Mouse (Mus musculus) lung, adult 2 months (tissue): ENCODE measurements around the gene Olfr1377. TPM values are rescaled to one million over a fixed set of nuclear protein-coding genes. Genes with fewer than 3 reads are reported as not detected.
"Not testable (repeated sequence)": the region's sequence is repeated elsewhere in the genome, so short reads cannot be mapped to it uniquely, and the experiment has no call there.

ENCODE experiments used
- DNase-seq: peaks from one replicate; pipeline ENCODE4 v3.0.0; 2022
- H3K4me1 ChIP-seq: fragments of 200-500 bp; 2 replicates; pipeline ENCODE4 v1.6.1; 2011; ENCODE audit warnings: low read length; ENCODE audit not compliant: control insufficient read depth, insufficient read depth
- H3K4me3 ChIP-seq: fragments of 200-500 bp; replicated peaks from 2 replicates; pipeline ENCODE3; 2011; ENCODE audit warnings: low read depth, mild to moderate bottlenecking, control low read depth, low read length; ENCODE audit errors: extremely low read depth
- CTCF ChIP-seq: fragments of 200-500 bp; IDR thresholded peaks from 2 replicates; pipeline ENCODE4 v1.5.1; 2011; ENCODE audit warnings: mild to moderate bottlenecking, low read length, control low read depth; ENCODE audit not compliant: insufficient read depth
- POLR2A ChIP-seq: fragments of 200-500 bp; IDR thresholded peaks from 2 replicates; pipeline ENCODE4 v1.6.1; 2011; ENCODE audit warnings: low read depth, mild to moderate bottlenecking, control low read depth, low read length, borderline replicate concordance; ENCODE audit errors: extremely low read depth
- WGBS: fragments of 180-500 bp; shearing (Covaris S2); methylation state at CpG from one replicate; pipeline ENCODE4 v1.1.7; 2018; 5-methylcytosine and 5-hydroxymethylcytosine counted together
- polyA plus RNA-seq: library from polyadenylated mRNA; depleted of rRNA; stranded (reverse); fragments of >200 nt; gene quantifications from 2 replicates; pipeline ENCODE4 v1.2.3, GENCODE M21; 2012; rRNA removed

Olfr1377 gene
- polyA plus RNA-seq, 1 experiment: not detected

GRCm38 (mm10) chr11:50977216-50977615, 4.6 kb upstream of the Olfr1377 start:
- 70% methylated on average over 4 of the region's 4 CpGs for WGBS
- no peaks in the 10 kb centered on the region for H3K4me1 ChIP-seq
- no peak for DNase-seq
- no peak overlapping the region for H3K4me3 ChIP-seq
- TF ChIP-seq POLR2A (no peak), CTCF (no peak)

- H3K4me3 ChIP-seq: no peak within 1 kb of the TSS
- no peaks in the 10 kb centered on the region for H3K4me1 ChIP-seq
- DNase-seq: no peak
- TF ChIP-seq CTCF (no peak), POLR2A (no peak)
- WGBS: 66% methylated on average over 5 of the region's 5 CpGs
These were observed 21.5 kb downstream of the Olfr1377 start, which contains the start of gene Olfr51 for GRCm38 (mm10) chr11:51003296-51003695. Gene Olfr51, plus strand, starts transcription at chr11:51003596.

- DNase-seq: no peak
- 44% methylated on average over 5 of the region's 5 CpGs for WGBS
- TF ChIP-seq CTCF (no peak), POLR2A (no peak)
These were observed 30.1 kb downstream of the Olfr1377 start for GRCm38 (mm10) chr11:51011821-51012220.

GRCm38 (mm10) chr11:51013936-51014335, 32.2 kb downstream of the Olfr1377 start, which contains the start of gene Olfr54:
Gene Olfr54, plus strand, starts transcription at chr11:51014236.
- Histone ChIP-seq H3K4me3 (no peak within 1 kb of the TSS), H3K4me1 (no peaks in the 10 kb centered on the region)
- DNase-seq: no peak
- TF ChIP-seq CTCF: no peak
- WGBS: 50% methylated on average over 1 of the region's 1 CpGs

More at GRCm38 (mm10) chr11:51011821-51012220, 30.1 kb downstream of the Olfr1377 start:
- H3K4me1 ChIP-seq: no peaks in the 10 kb centered on the region
- H3K4me3 ChIP-seq: no peak overlapping the region

- no peak for TF ChIP-seq POLR2A
- TF ChIP-seq CTCF: no peak
- no peak for DNase-seq
- WGBS: 47% methylated on average over 2 of the region's 2 CpGs
- H3K4me1 ChIP-seq: no peaks in the 10 kb centered on the region
- H3K4me3 ChIP-seq: no peak overlapping the region
These were observed 34.6 kb downstream of the Olfr1377 start for GRCm38 (mm10) chr11:51016341-51016740.

- H3K4me1 ChIP-seq, DNase-seq, H3K4me3 ChIP-seq: not testable (repeated sequence)
- WGBS: 79% methylated on average over 10 of the region's 11 CpGs
These were observed 45.0 kb downstream of the Olfr1377 start for GRCm38 (mm10) chr11:51026811-51027210.

GRCm38 (mm10) chr11:51029381-51029780, 47.6 kb downstream of the Olfr1377 start:
- 72% methylated on average over 8 of the region's 8 CpGs for WGBS
- H3K4me1 ChIP-seq, H3K4me3 ChIP-seq, DNase-seq: not testable (repeated sequence)

- Histone ChIP-seq H3K4me1 (no peaks in the 10 kb centered on the region), H3K4me3 (no peak overlapping the region)
- DNase-seq: no peak
- WGBS: 69% methylated on average over 2 of the region's 2 CpGs
- no peak for TF ChIP-seq POLR2A
- no peak for TF ChIP-seq CTCF
These were observed 48.5 kb downstream of the Olfr1377 start for GRCm38 (mm10) chr11:51030225-51030624.

GRCm38 (mm10) chr11:51032851-51033250, 51.1 kb downstream of the Olfr1377 start:
- 15% methylated on average over 1 of the region's 1 CpGs for WGBS
- no peak overlapping the region for H3K4me3 ChIP-seq
- H3K4me1 ChIP-seq: no peaks in the 10 kb centered on the region
- no peak for TF ChIP-seq POLR2A
- TF ChIP-seq CTCF: peak; percentile 23; the same call in 1 of the 2 replicates
- peak; percentile 8 for DNase-seq

GRCm38 (mm10) chr11:51034141-51034540, 52.4 kb downstream of the Olfr1377 start:
- H3K4me1 ChIP-seq, H3K4me3 ChIP-seq, DNase-seq: not testable (repeated sequence)

GRCm38 (mm10) chr11:51035951-51036350, 54.2 kb downstream of the Olfr1377 start:
- H3K4me3 ChIP-seq: no peak overlapping the region
- no peaks in the 10 kb centered on the region for H3K4me1 ChIP-seq
- no peak for DNase-seq
- TF ChIP-seq CTCF (no peak), POLR2A (no peak)
- 69% methylated on average over 2 of the region's 2 CpGs for WGBS

Other genes starting within 250 kb of the Olfr1377 start
- 1.5 and 2.5 TPM in 2 replicates for gene Zfp354c, start 154.2 kb upstream of the Olfr1377 start, polyA plus RNA-seq
- 0.26 and 0.32 TPM in 2 replicates for gene Zfp879, start 140.4 kb upstream of the Olfr1377 start, polyA plus RNA-seq
- 0.09 and 0.17 TPM in 2 replicates for gene Grm6, start 131.3 kb upstream of the Olfr1377 start, polyA plus RNA-seq
- gene Zfp454, start 94.3 kb upstream of the Olfr1377 start, polyA plus RNA-seq: 0.49 and 0.72 TPM in 2 replicates
- gene Zfp2, start 65.8 kb upstream of the Olfr1377 start, polyA plus RNA-seq: 0.74 and 1.4 TPM in 2 replicates
- gene Zfp354b, start 50.3 kb upstream of the Olfr1377 start, polyA plus RNA-seq: 0.19 and 0.28 TPM in 2 replicates
- not detected in 2 replicates for gene 4933414I15Rik, start 38.2 kb upstream of the Olfr1377 start, polyA plus RNA-seq
- gene Prop1, start 28.2 kb upstream of the Olfr1377 start, polyA plus RNA-seq: not detected in 2 replicates
- gene Olfr1378, start 15.4 kb upstream of the Olfr1377 start, polyA plus RNA-seq: not detected in 2 replicates
- gene Olfr51, start 21.6 kb downstream of the Olfr1377 start, polyA plus RNA-seq: not detected in 2 replicates
- gene Olfr54, start 32.3 kb downstream of the Olfr1377 start, polyA plus RNA-seq: not detected in 2 replicates
- not detected in 2 replicates for gene Olfr1375, start 66.1 kb downstream of the Olfr1377 start, polyA plus RNA-seq
- 1.9 TPM in 2 replicates for gene Zfp354a, start 77.3 kb downstream of the Olfr1377 start, polyA plus RNA-seq
- not detected in 2 replicates for gene Gm12569, start 238.5 kb downstream of the Olfr1377 start, polyA plus RNA-seq